Mouse (Mus musculus) limb, embryonic 14.5 days (tissue): ENCODE results near the gene Gm4881. TPM values are rescaled to one million over a fixed set of nuclear protein-coding genes. Genes with fewer than 3 reads are reported as not detected.

Source experiments
- ATAC-seq: fragments of 200-750 bp; cut with Nextera tagmentation; 2 replicates; pipeline ENCODE4 v1.8.0; 2017; ENCODE audit warnings: low read depth, moderate number of reproducible peaks, moderate TSS enrichment; ENCODE audit not compliant: low FRiP score
- DNase-seq: peaks from one replicate; pipeline ENCODE4 v3.0.0-alpha.2; 2015; ENCODE audit warnings: low spot score
- H3K27ac ChIP-seq: fragments of 300-500 bp; sonication (generic); replicated peaks from 2 replicates; pipeline ENCODE4 v1.5.1; 2014; ENCODE audit warnings: low read depth, mild to moderate bottlenecking, low read length, moderate library complexity, mixed read lengths
- H3K27me3 ChIP-seq: fragments of 300-500 bp; sonication (generic); 2 replicates; pipeline ENCODE4 v1.6.1; 2014; ENCODE audit warnings: low read length, mixed read lengths; ENCODE audit not compliant: control insufficient read depth, insufficient read depth
- H3K36me3 ChIP-seq: fragments of 300-500 bp; sonication (generic); 2 replicates; pipeline ENCODE4 v1.6.1; 2014; ENCODE audit warnings: mild to moderate bottlenecking, low read length, moderate library complexity, mixed read lengths; ENCODE audit not compliant: control insufficient read depth, insufficient read depth
- H3K4me1 ChIP-seq: fragments of 300-500 bp; sonication (generic); 2 replicates; pipeline ENCODE4 v1.6.1; 2014; ENCODE audit warnings: antibody characterized with exemption, low read length, mixed read lengths; ENCODE audit not compliant: control insufficient read depth, insufficient read depth
- H3K4me2 ChIP-seq: fragments of 300-500 bp; sonication (generic); replicated peaks from 2 replicates; pipeline ENCODE4 v1.6.1; 2014; ENCODE audit warnings: low read depth, mild to moderate bottlenecking, low read length, moderate library complexity; ENCODE audit not compliant: severe bottlenecking
- H3K4me3 ChIP-seq: fragments of 300-500 bp; sonication (generic); replicated peaks from 2 replicates; pipeline ENCODE4 v1.5.1; 2014; ENCODE audit warnings: low read length
- H3K9ac ChIP-seq: fragments of 300-500 bp; sonication (generic); 2 replicates; pipeline ENCODE4 v1.6.1; 2014; ENCODE audit warnings: mild to moderate bottlenecking, low read depth, low read length, moderate library complexity; ENCODE audit not compliant: severe bottlenecking
- H3K9me3 ChIP-seq: fragments of 300-500 bp; sonication (generic); 2 replicates; pipeline ENCODE4 v1.6.1; 2016; ENCODE audit warnings: low read length; ENCODE audit not compliant: control insufficient read depth
- POLR2A ChIP-seq: fragments of 200-500 bp; IDR thresholded peaks from 2 replicates; pipeline ENCODE4 v1.8.0; 2012; ENCODE audit warnings: inconsistent platforms, mild to moderate bottlenecking, moderate library complexity, borderline replicate concordance; ENCODE audit not compliant: insufficient read depth, insufficient read length; ENCODE audit errors: extremely low read depth
- WGBS: fragments of 180-500 bp; shearing (Covaris S2); extraction: QIAGEN DNeasy Blood & Tissue Kit; methylation state at CpG from one replicate; pipeline ENCODE4 v1.1.7; 2014; 5-methylcytosine and 5-hydroxymethylcytosine counted together
- polyA plus RNA-seq, 2 experiments: library from polyadenylated mRNA; depleted of rRNA in 1 of 2; stranded (reverse) in 1 of 2; unstranded in 1 of 2; fragments of >200 nt; fragmentation: Nextera tagmentation in 1 of 2; extraction: Ambion mirVana in 1 of 2; gene quantifications; 2 replicates each; pipeline versions ENCODE4 v1.2.1 to v1.2.3; 2012 to 2014

Gm4881 gene
- polyA plus RNA-seq, 2 experiments: 0.06 TPM; not detected in 1

- no peaks in the 10 kb centered on the region for H3K4me1 ChIP-seq
- no peak for ATAC-seq
- WGBS: 92% methylated on average over 2 of the region's 2 CpGs
- no peak for TF ChIP-seq POLR2A
- no peak overlapping the region for H3K4me2 ChIP-seq
- H3K4me3 ChIP-seq: no peak overlapping the region
- H3K36me3 ChIP-seq: no peaks in the 10 kb centered on the region
- no peaks in the 10 kb centered on the region for H3K9me3 ChIP-seq
- H3K27ac ChIP-seq: no peak overlapping the region
- no peak overlapping the region for H3K9ac ChIP-seq
- no peak for DNase-seq
- no peaks in the 10 kb centered on the region for H3K27me3 ChIP-seq
Measured at GRCm38 (mm10) chr7:24984307-24984706, 40.0 kb upstream of the Gm4881 start.

- Histone ChIP-seq H3K4me1 (no peaks in the 10 kb centered on the region), H3K36me3 (no peaks in the 10 kb centered on the region), H3K4me3 (no peak overlapping the region), H3K4me2 (no peak overlapping the region), H3K9me3 (no peaks in the 10 kb centered on the region), H3K27ac (no peak overlapping the region), H3K9ac (no peak overlapping the region), H3K27me3 (no peaks in the 10 kb centered on the region)
- ATAC-seq: no peak
- WGBS: 86% methylated on average over 5 of the region's 5 CpGs
- DNase-seq: no peak
- TF ChIP-seq POLR2A: no peak
Measured at GRCm38 (mm10) chr7:24983396-24983795, 39.1 kb upstream of the Gm4881 start.

- DNase-seq (no peak), ATAC-seq (no peak)
- H3K4me2 ChIP-seq: no peak overlapping the region
- no peaks in the 10 kb centered on the region for H3K27me3 ChIP-seq
- no peaks in the 10 kb centered on the region for H3K4me1 ChIP-seq
- no peaks in the 10 kb centered on the region for H3K36me3 ChIP-seq
- no peak overlapping the region for H3K9ac ChIP-seq
- no peak overlapping the region for H3K27ac ChIP-seq
- WGBS: 87% methylated on average over 7 of the region's 7 CpGs
- no peak overlapping the region for H3K4me3 ChIP-seq
- no peak for TF ChIP-seq POLR2A
- H3K9me3 ChIP-seq: no peaks in the 10 kb centered on the region
Measured at GRCm38 (mm10) chr7:24980439-24980838, 36.1 kb upstream of the Gm4881 start.

GRCm38 (mm10) chr7:24978781-24979180 is 34.5 kb upstream of the Gm4881 start:
- no peak overlapping the region for H3K4me2 ChIP-seq
- no peak overlapping the region for H3K4me3 ChIP-seq
- no peak for TF ChIP-seq POLR2A
- H3K9me3 ChIP-seq: no peaks in the 10 kb centered on the region
- H3K27me3 ChIP-seq: no peaks in the 10 kb centered on the region
- no peaks in the 10 kb centered on the region for H3K36me3 ChIP-seq
- WGBS: 83% methylated on average over 7 of the region's 7 CpGs
- no peak overlapping the region for H3K9ac ChIP-seq
- DNase-seq (no peak), ATAC-seq (no peak)
- H3K4me1 ChIP-seq: no peaks in the 10 kb centered on the region
- H3K27ac ChIP-seq: no peak overlapping the region

GRCm38 (mm10) chr7:24974893-24975595 is 30.8 kb upstream of the Gm4881 start:
- TF ChIP-seq POLR2A: no peak
- Histone ChIP-seq H3K27me3 (no peaks in the 10 kb centered on the region), H3K4me1 (no peaks in the 10 kb centered on the region), H3K9me3 (no peaks in the 10 kb centered on the region), H3K9ac (no peak overlapping the region), H3K36me3 (no peaks in the 10 kb centered on the region; the same call in 1 of the 2 replicates), H3K27ac (no peak overlapping the region), H3K4me2 (no peak overlapping the region), H3K4me3 (no peak overlapping the region)
- WGBS: 30% methylated on average over 9 of the region's 9 CpGs
- no peak for ATAC-seq
- peak; percentile 47 for DNase-seq
